ENCODE assay signal across 9 mouse cellular contexts in the genomic region with DNA sequence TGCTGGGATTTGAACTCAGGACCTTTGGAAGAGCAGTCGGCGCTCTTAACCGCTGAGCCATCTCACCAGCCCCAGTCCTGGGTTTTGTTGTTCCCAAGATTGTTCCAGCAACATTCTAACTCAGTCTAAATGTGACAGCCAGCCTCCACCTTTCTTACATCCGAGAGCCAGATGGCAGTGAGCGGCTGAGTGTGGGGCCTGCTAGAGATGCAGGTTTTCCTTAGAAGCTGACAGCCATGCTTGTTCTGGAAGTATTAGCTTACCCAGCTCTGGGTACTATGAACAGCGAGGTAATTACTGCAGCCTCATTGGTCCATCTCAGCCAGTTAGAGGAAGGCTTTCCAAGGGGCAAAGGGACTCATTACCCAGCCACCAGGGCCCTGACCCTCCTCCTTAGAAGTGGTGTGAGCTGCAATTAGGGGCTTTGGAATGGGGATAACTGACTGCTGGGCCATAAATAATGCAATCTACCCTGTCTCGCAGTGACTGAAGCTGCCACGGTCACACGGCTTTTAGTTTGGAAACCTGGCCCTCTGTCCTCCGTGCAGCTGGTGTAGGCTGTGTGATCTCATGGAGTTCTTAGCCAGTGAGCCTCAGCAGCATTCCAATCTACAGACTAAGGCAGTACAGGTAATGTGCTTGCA. TPM values are rescaled to one million over a fixed set of nuclear protein-coding genes. Genes with fewer than 3 reads are reported as not detected.
DNase-seq lines count a peak whose midpoint lies in the region; ATAC-seq lines count a peak whose summit lies in the region.
"Had no signal": no experiment of that assay in that cellular context is flagged by ENCODE, and none has a peak within 500 bp of the region (broad histone marks: within the 10 kb centered on the region; RNA-seq: fewer than 3 reads in every experiment).

No protein-coding gene starts in this region.

- 31% methylated on average over 10 of the region's 10 CpGs for WGBS in forebrain, embryonic 15.5 days

- H3K4me3 ChIP-seq in forebrain, embryonic 15.5 days: no peak overlapping the region

- H3K4me1 ChIP-seq in forebrain, embryonic 15.5 days: peaks cover 41% of the 10 kb centered on the region

- ATAC-seq in forebrain, embryonic 15.5 days (replicated peaks): peak; percentile 63

- H3K4me2 ChIP-seq in forebrain, embryonic 15.5 days (replicated peaks): no peak overlapping the region

- H3K27ac ChIP-seq in forebrain, embryonic 15.5 days (replicated peaks): peak overlapping the region; percentile 82

- no peaks in the 10 kb centered on the region for H3K27me3 ChIP-seq in forebrain, embryonic 15.5 days

- DNase-seq in left cerebral cortex, postnatal 14 days (ENCODE audit: low spot score in 2 of 2): peak; percentile 65 to 67
- no peak for DNase-seq in left cerebral cortex, adult 11 months (ENCODE audit: low spot score)
- DNase-seq in left cerebral cortex, postnatal 36 days (ENCODE audit: low spot score in 2 of 2): peak; percentile 53 to 54
- peak; percentile 89 for DNase-seq in retina, embryonic 14.5 days (ENCODE audit: low spot score)
- no peak for DNase-seq in adrenal gland, postnatal 36 days
- DNase-seq in gastrocnemius, postnatal 10 days: no peak
- DNase-seq: cerebellum, postnatal 10 days; lung, postnatal 4 days had no signal

- no peaks in the 10 kb centered on the region for H3K36me3 ChIP-seq in forebrain, embryonic 15.5 days

- intact Hi-C loops in left cerebral cortex, postnatal 14 days (cut with DNase I): no loop called here
- intact Hi-C loops in left cerebral cortex, postnatal 36 days (cut with DNase I): no loop called here

- 0 out of 2 replicates have a peak overlapping the region, but pooled peaks have one; percentile 7 for H3K9ac ChIP-seq in forebrain, embryonic 15.5 days (replicated peaks)

- no peaks in the 10 kb centered on the region for H3K9me3 ChIP-seq in forebrain, embryonic 15.5 days

RNA-seq across cellular contexts. Expression of gene Trak1, which starts 22.1 kb away (rescaled TPM):
- 100 to 1,000 TPM; 217 to 226 TPM for total RNA-seq in left cerebral cortex, postnatal 14 days (2021)
- 75.8 and 78.7 TPM in 2 replicates for polyA plus RNA-seq in forebrain, embryonic 15.5 days (2015; fragmentation: Nextera tagmentation; extraction: Ambion mirVana)
- 100 to 1,000 TPM; 229 to 269 TPM for total RNA-seq in left cerebral cortex, postnatal 36 days (2021)
- 10 to 100 TPM; 68.0 to 75.3 TPM for total RNA-seq in adrenal gland, postnatal 36 days (2021)
- total RNA-seq in gastrocnemius, postnatal 10 days (2021): 100 to 1,000 TPM; 203 to 207 TPM

RNA-seq across cellular contexts. Expression of gene Ulk4, which starts 42.4 kb away (rescaled TPM):
- 1 to 10 TPM; 8.8 to 8.9 TPM for total RNA-seq in left cerebral cortex, postnatal 14 days (2021)
- polyA plus RNA-seq in forebrain, embryonic 15.5 days (2015; fragmentation: Nextera tagmentation; extraction: Ambion mirVana): 127 and 134 TPM in 2 replicates
- 10 to 100 TPM in 1 of 2 experiments, 1 to 10 TPM in 1; 6.3 to 11.4 TPM for total RNA-seq in left cerebral cortex, postnatal 36 days (2021)
- 1 to 10 TPM; 1.7 to 1.9 TPM for total RNA-seq in adrenal gland, postnatal 36 days (2021)
- total RNA-seq in gastrocnemius, postnatal 10 days (2021): under 1 TPM; 0.80 to 0.97 TPM

Comparison
In these comparisons a context has a peak if more than half of its experiments do, and no peak if none do; other contexts are left out.
1. DNase-seq: peak in left cerebral cortex, postnatal 14 days (2 of 2), left cerebral cortex, postnatal 36 days (2 of 2) and retina, embryonic 14.5 days (single experiment); none in left cerebral cortex, adult 11 months (single experiment), adrenal gland, postnatal 36 days (0 of 2) and gastrocnemius, postnatal 10 days (single experiment).